In the genomic region with DNA sequence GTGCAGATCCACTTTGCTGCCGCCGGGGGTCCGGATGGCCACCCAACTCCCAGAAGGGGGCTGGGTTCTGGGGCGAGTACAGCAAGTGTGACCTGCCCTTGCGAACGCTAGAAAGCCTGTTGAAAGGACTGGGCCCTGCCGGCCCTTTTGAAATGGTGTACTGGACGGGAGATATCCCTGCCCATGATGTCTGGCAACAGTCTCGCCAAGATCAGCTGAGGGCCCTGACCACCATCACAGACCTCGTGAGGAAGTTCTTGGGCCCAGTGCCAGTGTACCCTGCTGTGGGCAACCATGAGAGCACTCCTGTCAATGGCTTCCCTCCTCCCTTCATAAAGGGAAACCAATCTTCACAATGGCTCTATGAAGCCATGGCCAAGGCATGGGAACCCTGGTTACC, we compare ENCODE assay signal across 9 mouse cellular contexts. TPM values are rescaled to one million over a fixed set of nuclear protein-coding genes. Genes with fewer than 3 reads are reported as not detected.
DNase-seq lines count a peak whose midpoint lies in the region; ATAC-seq and TF ChIP-seq lines count a peak whose summit lies in the region.
"Had no signal": no experiment of that assay in that cellular context is flagged by ENCODE, and none has a peak within 500 bp of the region (broad histone marks: within the 10 kb centered on the region; RNA-seq: fewer than 3 reads in every experiment).

No protein-coding gene starts in this region.

- peak overlapping the region; percentile 89; the same call in 1 of the 2 replicates for H3K27ac ChIP-seq in cerebellum, adult 2 months (ENCODE audit: insufficient read depth, low read length)
- no peak overlapping the region for H3K27ac ChIP-seq in lung, embryonic 15.5 days
- no peak overlapping the region for H3K27ac ChIP-seq in hindbrain, embryonic 12.5 days
- H3K27ac ChIP-seq in midbrain, embryonic 15.5 days: no peak overlapping the region
- no peak overlapping the region for H3K27ac ChIP-seq in intestine, embryonic 16.5 days (ENCODE audit: low read length)

- 49% methylated on average over 10 of the region's 10 CpGs for WGBS in cerebellum, adult 2 months
- 86% methylated on average over 10 of the region's 10 CpGs for WGBS in lung, embryonic 15.5 days
- WGBS in hindbrain, embryonic 12.5 days: 90% methylated on average over 10 of the region's 10 CpGs
- WGBS in midbrain, embryonic 15.5 days: 89% methylated on average over 10 of the region's 10 CpGs
- 87% methylated on average over 10 of the region's 10 CpGs for WGBS in intestine, embryonic 16.5 days

- peaks cover 29% of the 10 kb centered on the region for H3K4me1 ChIP-seq in cerebellum, adult 2 months (ENCODE audit: control insufficient read depth, insufficient read depth, low read length)
- H3K4me1 ChIP-seq in lung, embryonic 15.5 days: peaks cover 11% of the 10 kb centered on the region
- H3K4me1 ChIP-seq in hindbrain, embryonic 12.5 days: peaks cover 20% of the 10 kb centered on the region
- H3K4me1 ChIP-seq in midbrain, embryonic 15.5 days: peaks cover 26% of the 10 kb centered on the region
- peaks cover 9% of the 10 kb centered on the region for H3K4me1 ChIP-seq in intestine, embryonic 16.5 days (ENCODE audit: control insufficient read depth, insufficient read depth, low read length)

- H3K4me3 ChIP-seq in cerebellum, adult 2 months (replicated peaks; ENCODE audit: insufficient read depth, low read depth, low read length): peak overlapping the region; percentile 85
- 0 out of 2 replicates have a peak overlapping the region, but pooled peaks have one; percentile 2 for H3K4me3 ChIP-seq in lung, embryonic 15.5 days
- H3K4me3 ChIP-seq in hindbrain, embryonic 12.5 days: no peak overlapping the region
- H3K4me3 ChIP-seq in midbrain, embryonic 15.5 days: peak overlapping the region; percentile 89
- H3K4me3 ChIP-seq in intestine, embryonic 16.5 days (ENCODE audit: low read length): no peak overlapping the region

- H3K27me3 ChIP-seq in cerebellum, adult 2 months (ENCODE audit: control insufficient read depth, insufficient read depth, low read length): no peaks in the 10 kb centered on the region
- H3K27me3 ChIP-seq in lung, embryonic 15.5 days: no peaks in the 10 kb centered on the region
- H3K27me3 ChIP-seq in hindbrain, embryonic 12.5 days: no peaks in the 10 kb centered on the region
- H3K27me3 ChIP-seq in midbrain, embryonic 15.5 days (replicated peaks): no peaks in the 10 kb centered on the region
- no peaks in the 10 kb centered on the region for H3K27me3 ChIP-seq in intestine, embryonic 16.5 days (replicated peaks; ENCODE audit: control insufficient read depth, insufficient read depth, low read length)

- peaks cover 18% of the 10 kb centered on the region for H3K36me3 ChIP-seq in lung, embryonic 15.5 days
- peaks cover 39% of the 10 kb centered on the region for H3K36me3 ChIP-seq in hindbrain, embryonic 12.5 days
- H3K36me3 ChIP-seq in midbrain, embryonic 15.5 days (replicated peaks): peaks cover 31% of the 10 kb centered on the region
- H3K36me3 ChIP-seq in intestine, embryonic 16.5 days (ENCODE audit: control insufficient read depth, insufficient read depth, low read length): peaks cover 3% of the 10 kb centered on the region; the same call in 1 of the 2 replicates

- DNase-seq in cerebellum, adult 2 months: peak in 1 of 2 experiments; percentile 57
- no peak for DNase-seq in cerebellum, postnatal 4 days (ENCODE audit: low spot score in 2 of 2)
- DNase-seq in lung, adult 18-20 months: no peak
- no peak for DNase-seq in adrenal gland, adult 8-10 months

- H3K9ac ChIP-seq in lung, embryonic 15.5 days: no peak overlapping the region
- H3K9ac ChIP-seq in hindbrain, embryonic 12.5 days: no peak overlapping the region
- H3K9ac ChIP-seq in midbrain, embryonic 15.5 days: no peak overlapping the region
- no peak overlapping the region for H3K9ac ChIP-seq in intestine, embryonic 16.5 days (ENCODE audit: low read depth, low read length)

- peak overlapping the region; percentile 78 for H3K4me2 ChIP-seq in lung, embryonic 15.5 days
- peak overlapping the region; percentile 79; the same call in 1 of the 2 replicates for H3K4me2 ChIP-seq in hindbrain, embryonic 12.5 days (replicated peaks)
- peak overlapping the region; percentile 74 for H3K4me2 ChIP-seq in midbrain, embryonic 15.5 days
- H3K4me2 ChIP-seq in intestine, embryonic 16.5 days (ENCODE audit: low read depth, low read length): no peak overlapping the region

- no peaks in the 10 kb centered on the region for H3K9me3 ChIP-seq in lung, embryonic 15.5 days
- H3K9me3 ChIP-seq in hindbrain, embryonic 12.5 days (replicated peaks): no peaks in the 10 kb centered on the region
- no peaks in the 10 kb centered on the region for H3K9me3 ChIP-seq in midbrain, embryonic 15.5 days
- no peaks in the 10 kb centered on the region for H3K9me3 ChIP-seq in intestine, embryonic 16.5 days (ENCODE audit: control insufficient read depth, low read length)

- no peak for TF ChIP-seq POLR2A in cerebellum, adult 2 months (IDR thresholded peaks at IDR 0.05; ENCODE audit: borderline replicate concordance, insufficient read depth, low read length)

- no peak for ATAC-seq in lung, embryonic 15.5 days (ENCODE audit: borderline replicate concordance, extremely low read depth, low FRiP score, low TSS enrichment)
- no peak for ATAC-seq in hindbrain, embryonic 12.5 days (ENCODE audit: low FRiP score)
- no peak for ATAC-seq in midbrain, embryonic 15.5 days (replicated peaks)
- no peak for ATAC-seq in intestine, embryonic 16.5 days

- no peak for TF ChIP-seq CTCF in cerebellum, adult 2 months (IDR thresholded peaks at IDR 0.05; ENCODE audit: borderline replicate concordance, insufficient read depth, low read depth, low read length)

RNA-seq across cellular contexts. Expression of a gene that starts 1.4 kb away (rescaled TPM):
- polyA plus RNA-seq in cerebellum, adult 2 months (2012; rRNA removed): 102 and 108 TPM in 2 replicates
- polyA plus RNA-seq in lung, embryonic 15.5 days (2015; fragmentation: Nextera tagmentation; extraction: Ambion mirVana): 36.9 and 40.0 TPM in 2 replicates
- polyA plus RNA-seq in hindbrain, embryonic 12.5 days (2016; fragmentation: Nextera tagmentation; extraction: Ambion mirVana): 56.2 and 57.7 TPM in 2 replicates
- 93.0 and 94.6 TPM in 2 replicates for polyA plus RNA-seq in midbrain, embryonic 15.5 days (2015; fragmentation: Nextera tagmentation; extraction: Ambion mirVana)
- total RNA-seq in adrenal gland, adult 8-10 months (2022): 10 to 100 TPM; 47.3 to 54.3 (median 51.8) TPM
- 32.8 and 33.0 TPM in 2 replicates for polyA plus RNA-seq in intestine, embryonic 16.5 days (2015; fragmentation: Nextera tagmentation; extraction: Ambion mirVana)

RNA-seq across cellular contexts. Expression of a gene that starts 25.9 kb away (rescaled TPM):
- polyA plus RNA-seq in cerebellum, adult 2 months (2012; rRNA removed): 441 and 475 TPM in 2 replicates
- polyA plus RNA-seq in lung, embryonic 15.5 days (2015; fragmentation: Nextera tagmentation; extraction: Ambion mirVana): 43.6 and 47.8 TPM in 2 replicates
- 165 and 170 TPM in 2 replicates for polyA plus RNA-seq in hindbrain, embryonic 12.5 days (2016; fragmentation: Nextera tagmentation; extraction: Ambion mirVana)
- 319 and 325 TPM in 2 replicates for polyA plus RNA-seq in midbrain, embryonic 15.5 days (2015; fragmentation: Nextera tagmentation; extraction: Ambion mirVana)
- 10 to 100 TPM; 17.3 to 30.8 (median 24.3) TPM for total RNA-seq in adrenal gland, adult 8-10 months (2022)
- 29.2 and 35.2 TPM in 2 replicates for polyA plus RNA-seq in intestine, embryonic 16.5 days (2015; fragmentation: Nextera tagmentation; extraction: Ambion mirVana)

RNA-seq across cellular contexts. Expression of a gene that starts 44.4 kb away (rescaled TPM):
- polyA plus RNA-seq in cerebellum, adult 2 months (2012; rRNA removed): 0.60 and 0.61 TPM in 2 replicates
- polyA plus RNA-seq in lung, embryonic 15.5 days (2015; fragmentation: Nextera tagmentation; extraction: Ambion mirVana): 1.1 and 2.4 TPM in 2 replicates
- polyA plus RNA-seq in hindbrain, embryonic 12.5 days (2016; fragmentation: Nextera tagmentation; extraction: Ambion mirVana): 0.21 and 0.27 TPM in 2 replicates
- polyA plus RNA-seq in midbrain, embryonic 15.5 days (2015; fragmentation: Nextera tagmentation; extraction: Ambion mirVana): 0.18 and 0.41 TPM in 2 replicates
- 1 to 10 TPM in 1 of 4 experiments, under 1 TPM in 3; 0.52 to 1.3 (median 0.72) TPM for total RNA-seq in adrenal gland, adult 8-10 months (2022)
- polyA plus RNA-seq in intestine, embryonic 16.5 days (2015; fragmentation: Nextera tagmentation; extraction: Ambion mirVana): 3.0 and 7.5 TPM in 2 replicates
- total RNA-seq: common myeloid progenitor, adult 5-6 weeks had no signal

Comparison
In these comparisons a context has a peak if more than half of its experiments do, and no peak if none do; other contexts are left out.
1. H3K4me3 ChIP-seq: peak in cerebellum, adult 2 months (single experiment), lung, embryonic 15.5 days (single experiment) and midbrain, embryonic 15.5 days (single experiment); none in hindbrain, embryonic 12.5 days (single experiment) and intestine, embryonic 16.5 days (single experiment).